Mouse (Mus musculus) thymus, adult 2 months (tissue): ENCODE measurements around the gene Nectin1.

Experiments
- CTCF ChIP-seq: fragments of 200-500 bp; IDR thresholded peaks from 2 replicates; pipeline ENCODE4 v1.5.1; 2012; ENCODE audit warnings: mild to moderate bottlenecking, control low read depth, low read length, moderate library complexity, borderline replicate concordance; ENCODE audit not compliant: control insufficient read depth, poor library complexity, insufficient read depth; ENCODE audit errors: extremely low read depth
- POLR2A ChIP-seq: fragments of 200-500 bp; IDR thresholded peaks from 2 replicates; pipeline ENCODE4 v1.6.1; 2012; ENCODE audit warnings: mild to moderate bottlenecking, low read length, control low read depth, moderate library complexity; ENCODE audit not compliant: control insufficient read depth, poor library complexity, insufficient read depth; ENCODE audit errors: extremely low read depth

DNA sequence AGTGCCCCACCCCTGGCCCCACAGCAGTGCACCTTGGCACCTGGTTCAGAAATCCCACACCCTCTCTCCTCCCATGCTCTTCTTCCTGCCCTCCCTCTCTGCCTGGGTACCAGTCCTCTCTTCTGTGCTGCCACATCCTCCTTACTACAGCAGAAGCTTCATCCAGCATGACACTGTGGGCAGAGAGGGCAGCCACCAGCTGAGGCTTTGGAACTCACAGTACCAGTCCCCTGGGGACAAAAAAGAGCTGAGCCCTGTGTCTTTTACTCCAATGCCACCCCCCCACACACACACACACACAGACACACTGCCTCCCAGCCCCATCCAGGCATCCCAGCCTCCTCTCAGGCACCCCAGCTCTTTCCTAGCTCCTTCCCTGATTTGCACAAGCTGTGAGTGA is 42.0 kb upstream of the Nectin1 start:
- TF ChIP-seq CTCF (no peak), POLR2A (no peak)
